Mouse (Mus musculus): Measurements from ENCODE around the gene Pdgfc.

GRCm38 (mm10) chr3:81052422-81052821 is 16.2 kb downstream of the Pdgfc start:
- TF ChIP-seq MAFK (IDR thresholded peaks at IDR 0.05; ENCODE audit: insufficient read depth, low read depth, low read length) (no peak), HCFC1 (IDR thresholded peaks at IDR 0.05; ENCODE audit: borderline replicate concordance, insufficient read depth, low read length) (no peak), CHD2 (IDR thresholded peaks at IDR 0.05; ENCODE audit: low read depth, low read length) (no peak), ZNF384 (IDR thresholded peaks at IDR 0.05; ENCODE audit: low read depth, low read length) (no peak), ZC3H11A (IDR thresholded peaks at IDR 0.05; ENCODE audit: borderline replicate concordance, low read depth, low read length) (no peak)
